Mouse (Mus musculus) liver, adult 2 months (tissue): ENCODE data around the gene Gm20854. TPM values are rescaled to one million over a fixed set of nuclear protein-coding genes. Genes with fewer than 3 reads are reported as not detected.
"Not testable (repeated sequence)": the region's sequence is repeated elsewhere in the genome, so short reads cannot be mapped to it uniquely, and the experiment has no call there.

Experiments
- DNase-seq: peaks from one replicate; pipeline ENCODE4 v3.0.0-alpha.2; 2011; ENCODE audit warnings: low read depth, low spot score; ENCODE audit errors: extremely low read depth
- H3K27ac ChIP-seq: fragments of 200-500 bp; replicated peaks from 2 replicates; pipeline ENCODE4 v1.5.1; 2012; ENCODE audit warnings: low read depth, mild to moderate bottlenecking, control low read depth, inconsistent platforms, low read length; ENCODE audit not compliant: insufficient read depth
- H3K27me3 ChIP-seq: fragments of 200-500 bp; 2 replicates; pipeline ENCODE4 v1.6.1; 2012; ENCODE audit warnings: mild to moderate bottlenecking, moderate library complexity, low read length, inconsistent platforms; ENCODE audit not compliant: control insufficient read depth, insufficient read depth
- H3K36me3 ChIP-seq: fragments of 200-500 bp; 2 replicates; pipeline ENCODE4 v1.6.1; 2012; ENCODE audit warnings: low read length, inconsistent platforms; ENCODE audit not compliant: control insufficient read depth, insufficient read depth
- H3K4me1 ChIP-seq: fragments of 200-500 bp; 2 replicates; pipeline ENCODE4 v1.6.1; 2011; ENCODE audit warnings: low read length; ENCODE audit not compliant: control insufficient read depth, insufficient read depth
- H3K4me3 ChIP-seq: fragments of 200-500 bp; 2 replicates; pipeline ENCODE4 v1.5.1; 2011; ENCODE audit warnings: low read depth, mild to moderate bottlenecking, control low read depth, low read length, moderate library complexity; ENCODE audit not compliant: insufficient read depth
- H3K79me2 ChIP-seq: fragments of 200-500 bp; 2 replicates; pipeline ENCODE4 v1.6.1; 2012; ENCODE audit warnings: inconsistent platforms, mild to moderate bottlenecking, low read length, moderate library complexity; ENCODE audit not compliant: control insufficient read depth, insufficient read depth
- H3K9ac ChIP-seq: fragments of 200-500 bp; 2 replicates; pipeline ENCODE4 v1.6.1; 2012; ENCODE audit warnings: low read depth, mild to moderate bottlenecking, control low read depth, inconsistent platforms, low read length
- WGBS: fragments of 180-500 bp; shearing (Covaris S2); methylation state at CpG from one replicate; pipeline ENCODE4 v1.1.7; 2018; 5-methylcytosine and 5-hydroxymethylcytosine counted together
- polyA plus RNA-seq: library from polyadenylated mRNA; depleted of rRNA; stranded (reverse); fragments of >200 nt; gene quantifications from 2 replicates; pipeline ENCODE4 v1.2.3, GENCODE M21; 2012; rRNA removed
- total RNA-seq: library from RNA; depleted of rRNA; stranded (reverse); fragments of >200 nt; gene quantifications from 2 replicates; pipeline ENCODE4 v1.2.3, GENCODE M21; 2014; rRNA removed

Gene Gm20854
- total RNA-seq: not detected in 2 replicates
- polyA plus RNA-seq: not detected in 2 replicates

- DNase-seq, H3K4me1 ChIP-seq, H3K9ac ChIP-seq, H3K27me3 ChIP-seq, H3K79me2 ChIP-seq, H3K27ac ChIP-seq, H3K4me3 ChIP-seq, H3K36me3 ChIP-seq: not testable (repeated sequence)
- WGBS: 36% methylated on average over 1 of the region's 6 CpGs
Measured at GRCm38 (mm10) chrY:85530808-85531207, at the start of gene Gm20854. TSS of gene Gm20854 (minus strand) at chrY:85530908.
